Mouse (Mus musculus): ENCODE measurements at regions not wholly inside any gene's neighbourhood (a gene's known extent, or its start where the extent isn't known, plus 50 kb on each side); places are given as distances from the start of the nearest gene placed in this dataset.

GRCm38 (mm10) chr6:143554946-143555345 is 387.9 kb downstream of the Etnk1 start:
- H3K4me2 ChIP-seq (ENCODE audit: low read depth, low read length), result no peak overlapping the region
- H3K4me3 ChIP-seq (ENCODE audit: low read depth, low read length), result no peak overlapping the region
- WGBS, result 69% methylated on average over 3 of the region's 3 CpGs
- H3K36me3 ChIP-seq (replicated peaks; ENCODE audit: control insufficient read depth, insufficient read depth, low read length), result no peaks in the 10 kb centered on the region
- no peak overlapping the region for H3K27ac ChIP-seq (ENCODE audit: low read depth)
- no peak for ATAC-seq (ENCODE audit: insufficient read depth, low read depth)
- no peaks in the 10 kb centered on the region for H3K4me1 ChIP-seq (ENCODE audit: control insufficient read depth, insufficient read depth)
- no peaks in the 10 kb centered on the region for H3K9me3 ChIP-seq (replicated peaks; ENCODE audit: control insufficient read depth, low read length)
- no peak for DNase-seq (ENCODE audit: low spot score)
- no peaks in the 10 kb centered on the region for H3K27me3 ChIP-seq (ENCODE audit: control insufficient read depth, insufficient read depth, low read length)
- H3K9ac ChIP-seq (replicated peaks; ENCODE audit: low read depth, low read length), result no peak overlapping the region
- TF ChIP-seq CTCF (IDR thresholded peaks at IDR 0.05; ENCODE audit: low read depth) (no peak), EP300 (IDR thresholded peaks at IDR 0.05; ENCODE audit: low read depth) (no peak)

- H3K9ac ChIP-seq (replicated peaks; ENCODE audit: low read depth, low read length), result no peak overlapping the region
- no peak overlapping the region for H3K4me2 ChIP-seq (ENCODE audit: low read depth, low read length)
- DNase-seq (ENCODE audit: low spot score) (no peak), ATAC-seq (ENCODE audit: insufficient read depth, low read depth) (no peak)
- no peaks in the 10 kb centered on the region for H3K27me3 ChIP-seq (ENCODE audit: control insufficient read depth, insufficient read depth, low read length)
- H3K4me1 ChIP-seq (ENCODE audit: control insufficient read depth, insufficient read depth), result no peaks in the 10 kb centered on the region
- H3K36me3 ChIP-seq (replicated peaks; ENCODE audit: control insufficient read depth, insufficient read depth, low read length), result no peaks in the 10 kb centered on the region
- no peak overlapping the region for H3K4me3 ChIP-seq (ENCODE audit: low read depth, low read length)
- 76% methylated on average over 11 of the region's 11 CpGs for WGBS
- TF ChIP-seq EP300 (IDR thresholded peaks at IDR 0.05; ENCODE audit: low read depth), result no peak
- no peak for TF ChIP-seq CTCF (IDR thresholded peaks at IDR 0.05; ENCODE audit: low read depth)
- H3K27ac ChIP-seq (ENCODE audit: low read depth), result no peak overlapping the region
- no peaks in the 10 kb centered on the region for H3K9me3 ChIP-seq (replicated peaks; ENCODE audit: control insufficient read depth, low read length)
These were observed 391.2 kb downstream of the Etnk1 start for GRCm38 (mm10) chr6:143558046-143558884.

- TF ChIP-seq CTCF (IDR thresholded peaks at IDR 0.05; ENCODE audit: low read depth) (no peak), EP300 (IDR thresholded peaks at IDR 0.05; ENCODE audit: low read depth) (no peak)
- Histone ChIP-seq H3K9ac (replicated peaks; ENCODE audit: low read depth, low read length) (no peak overlapping the region), H3K27me3 (ENCODE audit: control insufficient read depth, insufficient read depth, low read length) (no peaks in the 10 kb centered on the region), H3K4me2 (ENCODE audit: low read depth, low read length) (no peak overlapping the region), H3K27ac (ENCODE audit: low read depth) (no peak overlapping the region), H3K9me3 (replicated peaks; ENCODE audit: control insufficient read depth, low read length) (no peaks in the 10 kb centered on the region), H3K4me3 (ENCODE audit: low read depth, low read length) (no peak overlapping the region), H3K4me1 (ENCODE audit: control insufficient read depth, insufficient read depth) (no peaks in the 10 kb centered on the region), H3K36me3 (replicated peaks; ENCODE audit: control insufficient read depth, insufficient read depth, low read length) (no peaks in the 10 kb centered on the region)
- ATAC-seq (ENCODE audit: insufficient read depth, low read depth) (no peak), DNase-seq (ENCODE audit: low spot score) (no peak)
- 48% methylated on average over 4 of the region's 4 CpGs for WGBS
These were observed 392.3 kb downstream of the Etnk1 start for GRCm38 (mm10) chr6:143559316-143559715.

- H3K27ac ChIP-seq (ENCODE audit: low read depth), result no peak overlapping the region
- WGBS, result 54% methylated on average over 6 of the region's 6 CpGs
- no peak overlapping the region for H3K9ac ChIP-seq (replicated peaks; ENCODE audit: low read depth, low read length)
- DNase-seq (ENCODE audit: low spot score) (no peak), ATAC-seq (ENCODE audit: insufficient read depth, low read depth) (no peak)
- H3K27me3 ChIP-seq (ENCODE audit: control insufficient read depth, insufficient read depth, low read length), result no peaks in the 10 kb centered on the region
- no peaks in the 10 kb centered on the region for H3K4me1 ChIP-seq (ENCODE audit: control insufficient read depth, insufficient read depth)
- no peak overlapping the region for H3K4me2 ChIP-seq (ENCODE audit: low read depth, low read length)
- TF ChIP-seq CTCF (IDR thresholded peaks at IDR 0.05; ENCODE audit: low read depth) (no peak), EP300 (IDR thresholded peaks at IDR 0.05; ENCODE audit: low read depth) (no peak)
- H3K9me3 ChIP-seq (replicated peaks; ENCODE audit: control insufficient read depth, low read length), result no peaks in the 10 kb centered on the region
- H3K36me3 ChIP-seq (replicated peaks; ENCODE audit: control insufficient read depth, insufficient read depth, low read length), result no peaks in the 10 kb centered on the region
- H3K4me3 ChIP-seq (ENCODE audit: low read depth, low read length), result no peak overlapping the region
These were observed 394.5 kb downstream of the Etnk1 start for GRCm38 (mm10) chr6:143561316-143562088.

GRCm38 (mm10) chr6:143571356-143572115 is 404.5 kb downstream of the Etnk1 start:
- Histone ChIP-seq H3K9ac (replicated peaks; ENCODE audit: low read depth, low read length) (no peak overlapping the region), H3K4me3 (ENCODE audit: low read depth, low read length) (no peak overlapping the region), H3K4me1 (ENCODE audit: control insufficient read depth, insufficient read depth) (no peaks in the 10 kb centered on the region), H3K27me3 (ENCODE audit: control insufficient read depth, insufficient read depth, low read length) (no peaks in the 10 kb centered on the region), H3K9me3 (replicated peaks; ENCODE audit: control insufficient read depth, low read length) (no peaks in the 10 kb centered on the region), H3K4me2 (ENCODE audit: low read depth, low read length) (no peak overlapping the region), H3K27ac (ENCODE audit: low read depth) (no peak overlapping the region), H3K36me3 (replicated peaks; ENCODE audit: control insufficient read depth, insufficient read depth, low read length) (no peaks in the 10 kb centered on the region)
- TF ChIP-seq CTCF (IDR thresholded peaks at IDR 0.05; ENCODE audit: low read depth) (no peak), EP300 (IDR thresholded peaks at IDR 0.05; ENCODE audit: low read depth) (no peak)
- no peak for DNase-seq (ENCODE audit: low spot score)
- ATAC-seq (ENCODE audit: insufficient read depth, low read depth), result no peak
- 84% methylated on average over 24 of the region's 24 CpGs for WGBS
